Mouse (Mus musculus) neural tube, embryonic 13.5 days (tissue): ENCODE data around the gene Lsm6. TPM values are rescaled to one million over a fixed set of nuclear protein-coding genes. Genes with fewer than 3 reads are reported as not detected.

Experiments
- ATAC-seq: fragments of 200-750 bp; cut with Nextera tagmentation; 2 replicates; pipeline ENCODE4 v1.8.0; 2017; ENCODE audit warnings: low read depth, mild to moderate bottlenecking, moderate TSS enrichment, moderate library complexity
- H3K27ac ChIP-seq: fragments of 300-500 bp; sonication (generic); replicated peaks from 2 replicates; pipeline ENCODE4 v1.5.1; 2015; ENCODE audit warnings: moderate library complexity, mild to moderate bottlenecking, inconsistent platforms
- H3K27me3 ChIP-seq: fragments of 300-500 bp; sonication (generic); 2 replicates; pipeline ENCODE4 v1.6.1; 2015; ENCODE audit warnings: mild to moderate bottlenecking, inconsistent platforms
- H3K36me3 ChIP-seq: fragments of 300-500 bp; sonication (generic); 2 replicates; pipeline ENCODE4 v1.6.1; 2015; ENCODE audit warnings: mild to moderate bottlenecking, inconsistent platforms
- H3K4me1 ChIP-seq: fragments of 300-500 bp; sonication (generic); replicated peaks from 2 replicates; pipeline ENCODE4 v1.6.1; 2015; ENCODE audit warnings: inconsistent platforms
- H3K4me2 ChIP-seq: fragments of 300-500 bp; sonication (generic); 2 replicates; pipeline ENCODE4 v1.6.1; 2015; ENCODE audit warnings: inconsistent platforms, mild to moderate bottlenecking, moderate library complexity
- H3K4me3 ChIP-seq: fragments of 300-500 bp; sonication (generic); 2 replicates; pipeline ENCODE4 v1.5.1; 2015; ENCODE audit warnings: mild to moderate bottlenecking, inconsistent platforms
- H3K9ac ChIP-seq: fragments of 300-500 bp; sonication (generic); 2 replicates; pipeline ENCODE4 v1.6.1; 2015; ENCODE audit warnings: moderate library complexity, mild to moderate bottlenecking, inconsistent platforms
- H3K9me3 ChIP-seq: fragments of 300-500 bp; sonication (generic); 2 replicates; pipeline ENCODE4 v1.6.1; 2016; ENCODE audit warnings: inconsistent platforms
- WGBS: fragments of 180-500 bp; shearing (Covaris S2); methylation state at CpG from one replicate; pipeline ENCODE4 v1.1.7; 2015; 5-methylcytosine and 5-hydroxymethylcytosine counted together
- polyA plus RNA-seq: library from polyadenylated mRNA; unstranded; fragments of >200 nt; fragmentation: Nextera tagmentation; extraction: Ambion mirVana; gene quantifications from 2 replicates; pipeline ENCODE4 v1.2.1, GENCODE M21; 2015

Lsm6 gene
- 165 and 170 TPM in 2 replicates for polyA plus RNA-seq

DNA sequence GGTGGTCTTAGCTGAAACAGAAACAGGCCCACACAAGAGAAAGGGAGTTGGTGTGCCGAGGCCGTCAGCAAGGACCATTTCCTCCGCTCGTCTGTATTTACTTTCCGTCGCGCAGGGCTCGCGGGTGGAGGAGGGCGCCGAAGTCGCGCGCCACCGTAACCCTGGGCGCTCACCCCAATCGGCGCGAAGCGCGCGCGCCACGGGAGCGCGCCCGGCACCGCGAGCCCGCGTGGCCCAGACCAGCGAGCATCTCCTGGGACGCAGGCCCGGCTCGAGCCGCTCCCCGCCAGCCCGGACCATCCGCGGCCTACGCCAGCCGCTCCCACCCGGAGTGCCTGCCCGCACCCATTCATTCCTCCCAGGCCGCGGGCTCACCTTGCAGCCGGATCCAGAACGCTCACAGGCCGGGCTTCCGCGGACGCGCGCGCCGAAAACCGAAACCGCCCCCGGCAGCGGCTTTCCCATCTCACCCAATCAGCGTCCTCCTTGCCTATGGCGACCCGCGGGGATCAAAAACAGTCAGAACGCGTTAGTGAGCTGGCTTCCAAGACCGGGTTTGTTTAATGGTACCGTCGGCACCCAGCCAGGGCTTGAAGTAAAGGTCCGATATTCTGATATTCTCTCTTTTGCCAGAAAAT lies at the start of gene Lsm6:
TSS of gene Lsm6 (minus strand) at position 468 of the 638 bp plus-strand sequence.
- peaks cover 20% of the 10 kb centered on the region for H3K4me1 ChIP-seq
- peak; percentile 94 for ATAC-seq
- peak within 1 kb of the TSS; percentile 63 for H3K4me2 ChIP-seq
- WGBS = 0% methylated on average over 48 of the region's 70 CpGs
- no peaks in the 10 kb centered on the region for H3K27me3 ChIP-seq
- peak within 1 kb of the TSS; percentile 92 for H3K27ac ChIP-seq
- peak within 1 kb of the TSS; percentile 54 for H3K4me3 ChIP-seq
- H3K36me3 ChIP-seq = no peaks in the 10 kb centered on the region
- no peaks in the 10 kb centered on the region for H3K9me3 ChIP-seq
- peak within 1 kb of the TSS; percentile 77 for H3K9ac ChIP-seq

DNA sequence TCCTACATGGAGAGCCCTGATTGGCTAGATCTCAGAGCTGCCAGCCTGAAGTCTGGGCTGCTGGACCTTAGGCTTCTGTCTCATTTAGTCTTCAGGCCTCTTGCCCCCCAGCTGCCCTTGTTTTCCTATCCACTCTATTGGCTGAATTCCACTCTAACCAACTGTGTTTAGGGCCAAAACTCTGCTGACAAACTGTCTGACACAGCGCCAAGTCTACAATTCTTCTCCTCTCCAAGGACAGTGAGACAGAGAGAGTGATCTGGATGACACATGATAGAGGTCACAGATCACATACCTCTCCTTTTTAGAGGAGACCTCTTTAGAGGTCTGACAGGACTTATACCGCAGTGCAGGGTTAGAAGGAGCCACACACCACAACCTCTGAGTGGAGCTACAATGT lies 46.1 kb upstream of the Lsm6 start:
- no peaks in the 10 kb centered on the region for H3K36me3 ChIP-seq
- no peaks in the 10 kb centered on the region for H3K27me3 ChIP-seq
- H3K27ac ChIP-seq = no peak overlapping the region
- no peak for ATAC-seq
- H3K9me3 ChIP-seq = no peaks in the 10 kb centered on the region
- no peak overlapping the region for H3K9ac ChIP-seq
- 98% methylated on average over 2 of the region's 2 CpGs for WGBS
- no peak overlapping the region for H3K4me3 ChIP-seq
- H3K4me1 ChIP-seq = no peaks in the 10 kb centered on the region
- no peak overlapping the region for H3K4me2 ChIP-seq

DNA sequence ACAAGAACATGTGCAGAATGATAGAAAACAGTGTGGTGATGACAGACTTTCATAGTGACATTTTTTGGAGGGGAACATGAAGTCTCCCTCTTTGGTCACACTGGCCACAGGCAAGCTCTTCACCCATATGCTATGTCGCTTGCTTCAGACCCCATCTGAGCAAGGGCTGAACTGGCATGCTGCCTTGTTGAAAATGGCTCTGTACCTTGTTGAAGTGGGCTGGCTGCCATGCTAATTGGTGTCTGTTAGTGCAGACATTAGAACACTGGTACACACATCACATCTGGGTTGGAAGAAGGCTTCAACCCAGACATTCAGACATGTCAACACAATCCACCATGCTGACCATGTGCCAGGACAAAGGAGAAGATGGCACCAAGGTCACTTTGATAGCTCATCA lies 42.1 kb upstream of the Lsm6 start:
- H3K27ac ChIP-seq = no peak overlapping the region
- H3K4me1 ChIP-seq = no peaks in the 10 kb centered on the region
- no peak for ATAC-seq
- no peak overlapping the region for H3K9ac ChIP-seq
- no peak overlapping the region for H3K4me3 ChIP-seq
- H3K4me2 ChIP-seq = no peak overlapping the region
- no peaks in the 10 kb centered on the region for H3K9me3 ChIP-seq
- no peaks in the 10 kb centered on the region for H3K27me3 ChIP-seq
- H3K36me3 ChIP-seq = no peaks in the 10 kb centered on the region
- WGBS = 73% methylated on average over 1 of the region's 1 CpGs

GRCm38 (mm10) chr8:78862046-78862445 lies 41.1 kb upstream of the Lsm6 start:
- H3K4me2 ChIP-seq = no peak overlapping the region

DNA sequence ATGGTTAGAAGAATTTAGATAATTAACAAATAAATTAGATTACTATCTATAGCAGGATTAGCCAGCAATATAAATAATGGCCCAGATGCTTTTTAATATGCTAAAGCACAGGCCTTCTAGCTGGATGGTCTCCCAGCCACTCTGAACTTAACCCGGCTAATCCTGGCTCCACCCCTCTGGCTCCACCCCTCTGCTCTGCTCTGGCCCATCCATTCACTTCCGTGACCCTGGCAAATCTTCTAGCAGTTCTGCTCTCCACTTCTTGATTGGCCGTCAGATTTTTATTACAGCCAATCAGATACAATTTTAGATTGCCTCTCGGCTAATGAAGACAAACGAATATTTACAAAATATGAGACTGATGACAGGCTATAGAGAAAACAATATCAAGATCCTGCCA lies 39.8 kb upstream of the Lsm6 start:
- ATAC-seq = no peak
- 60% methylated on average over 5 of the region's 5 CpGs for WGBS
- Histone ChIP-seq H3K4me2 (no peak overlapping the region), H3K27ac (no peak overlapping the region), H3K4me3 (no peak overlapping the region), H3K36me3 (no peaks in the 10 kb centered on the region), H3K4me1 (no peaks in the 10 kb centered on the region), H3K9me3 (no peaks in the 10 kb centered on the region), H3K27me3 (no peaks in the 10 kb centered on the region), H3K9ac (no peak overlapping the region)

More at GRCm38 (mm10) chr8:78862046-78862445, 41.1 kb upstream of the Lsm6 start:
- ATAC-seq = no peak
- Histone ChIP-seq H3K9me3 (no peaks in the 10 kb centered on the region), H3K27ac (no peak overlapping the region), H3K4me3 (no peak overlapping the region), H3K9ac (no peak overlapping the region), H3K4me1 (no peaks in the 10 kb centered on the region), H3K36me3 (no peaks in the 10 kb centered on the region), H3K27me3 (no peaks in the 10 kb centered on the region)
- 76% methylated on average over 9 of the region's 9 CpGs for WGBS

DNA sequence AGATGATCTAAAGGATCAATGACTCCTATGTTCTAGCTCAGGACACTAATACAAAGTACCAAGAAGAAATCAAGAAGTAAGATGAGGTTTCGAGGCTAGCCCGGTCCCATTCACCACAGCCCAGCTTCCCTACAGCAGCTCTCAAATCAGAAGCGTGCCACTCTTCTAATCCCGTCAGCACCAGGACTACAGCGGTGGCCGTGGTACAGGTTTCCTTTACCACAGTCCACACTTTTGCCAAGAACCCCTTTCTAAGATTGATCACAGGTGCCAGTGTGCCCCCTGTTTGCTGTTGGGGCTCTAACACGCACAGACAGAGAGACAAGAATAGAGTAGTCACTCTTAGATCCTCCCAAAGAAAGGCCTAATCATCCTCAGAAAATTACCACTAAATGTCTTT lies 36.5 kb upstream of the Lsm6 start:
- ATAC-seq = no peak
- WGBS = 94% methylated on average over 7 of the region's 7 CpGs
- Histone ChIP-seq H3K27me3 (no peaks in the 10 kb centered on the region), H3K4me1 (no peaks in the 10 kb centered on the region), H3K9ac (no peak overlapping the region), H3K4me2 (no peak overlapping the region), H3K4me3 (no peak overlapping the region), H3K36me3 (no peaks in the 10 kb centered on the region), H3K27ac (no peak overlapping the region), H3K9me3 (no peaks in the 10 kb centered on the region)

GRCm38 (mm10) chr8:78852279-78852678 lies 31.3 kb upstream of the Lsm6 start:
- no peaks in the 10 kb centered on the region for H3K9me3 ChIP-seq
- WGBS = 86% methylated on average over 4 of the region's 4 CpGs
- no peaks in the 10 kb centered on the region for H3K36me3 ChIP-seq

GRCm38 (mm10) chr8:78847240-78847639 lies 26.3 kb upstream of the Lsm6 start:
- H3K4me1 ChIP-seq = no peaks in the 10 kb centered on the region
- 90% methylated on average over 3 of the region's 3 CpGs for WGBS
- H3K4me3 ChIP-seq = no peak overlapping the region
- no peaks in the 10 kb centered on the region for H3K9me3 ChIP-seq
- no peaks in the 10 kb centered on the region for H3K27me3 ChIP-seq
- H3K9ac ChIP-seq = no peak overlapping the region
- no peak for ATAC-seq
- H3K27ac ChIP-seq = no peak overlapping the region
- no peak overlapping the region for H3K4me2 ChIP-seq
- H3K36me3 ChIP-seq = no peaks in the 10 kb centered on the region

More at GRCm38 (mm10) chr8:78852279-78852678, 31.3 kb upstream of the Lsm6 start:
- Histone ChIP-seq H3K27me3 (no peaks in the 10 kb centered on the region), H3K4me1 (no peaks in the 10 kb centered on the region), H3K4me2 (no peak overlapping the region), H3K4me3 (no peak overlapping the region), H3K9ac (no peak overlapping the region), H3K27ac (no peak overlapping the region)
- no peak for ATAC-seq

GRCm38 (mm10) chr8:78844559-78844958 lies 23.6 kb upstream of the Lsm6 start:
- Histone ChIP-seq H3K36me3 (no peaks in the 10 kb centered on the region), H3K27me3 (no peaks in the 10 kb centered on the region), H3K4me3 (no peak overlapping the region), H3K4me1 (no peaks in the 10 kb centered on the region; the same call in 1 of the 2 replicates), H3K9ac (no peak overlapping the region), H3K27ac (no peak overlapping the region), H3K4me2 (no peak overlapping the region), H3K9me3 (no peaks in the 10 kb centered on the region)
- no peak for ATAC-seq
- WGBS = 91% methylated on average over 5 of the region's 5 CpGs

GRCm38 (mm10) chr8:78838656-78839413 lies 17.9 kb upstream of the Lsm6 start:
- H3K27me3 ChIP-seq = no peaks in the 10 kb centered on the region
- no peak overlapping the region for H3K4me3 ChIP-seq
- WGBS = 71% methylated on average over 7 of the region's 7 CpGs
- H3K4me1 ChIP-seq = peaks cover 2% of the 10 kb centered on the region; the same call in 1 of the 2 replicates
- no peak for ATAC-seq
- no peak overlapping the region for H3K27ac ChIP-seq
- H3K9ac ChIP-seq = no peak overlapping the region
- no peak overlapping the region for H3K4me2 ChIP-seq
- H3K36me3 ChIP-seq = no peaks in the 10 kb centered on the region
- H3K9me3 ChIP-seq = no peaks in the 10 kb centered on the region

DNA sequence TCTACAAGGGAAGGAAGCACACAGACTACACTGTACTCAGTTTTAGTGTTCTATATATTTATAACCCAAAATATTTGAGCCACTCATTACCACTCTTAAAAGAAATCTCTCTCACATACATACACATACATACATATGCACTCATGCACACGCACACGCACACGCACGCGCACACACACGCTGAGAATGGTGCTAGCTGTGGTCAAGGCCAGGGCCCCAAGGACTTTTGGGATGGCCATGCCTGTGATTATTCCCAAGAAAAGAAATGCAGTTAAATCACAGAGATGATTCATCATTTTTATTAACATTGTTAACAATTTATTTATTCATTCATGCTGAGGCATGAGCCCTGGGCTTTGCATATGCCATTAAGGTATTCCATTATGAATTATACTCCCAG lies 15.2 kb upstream of the Lsm6 start:
- Histone ChIP-seq H3K27me3 (no peaks in the 10 kb centered on the region), H3K27ac (no peak overlapping the region), H3K9me3 (no peaks in the 10 kb centered on the region), H3K9ac (no peak overlapping the region), H3K4me2 (no peak overlapping the region), H3K4me3 (no peak overlapping the region), H3K4me1 (peaks cover 2% of the 10 kb centered on the region; the same call in 1 of the 2 replicates), H3K36me3 (no peaks in the 10 kb centered on the region)
- no peak for ATAC-seq
- 93% methylated on average over 6 of the region's 6 CpGs for WGBS

GRCm38 (mm10) chr8:78828414-78828813 lies 7.5 kb upstream of the Lsm6 start:
- 76% methylated on average over 11 of the region's 11 CpGs for WGBS
- no peak; the same call in 1 of the 2 replicates for ATAC-seq

More at GRCm38 (mm10) chr8:78828414-78828813, 7.5 kb upstream of the Lsm6 start:
- Histone ChIP-seq H3K4me1 (peaks cover 7% of the 10 kb centered on the region), H3K9ac (no peak overlapping the region), H3K36me3 (no peaks in the 10 kb centered on the region), H3K4me2 (no peak overlapping the region), H3K27me3 (no peaks in the 10 kb centered on the region), H3K4me3 (no peak overlapping the region), H3K9me3 (no peaks in the 10 kb centered on the region), H3K27ac (no peak overlapping the region)
